Mouse (Mus musculus) cerebellum, postnatal 14 days (tissue): ENCODE measurements around the gene Net1.
A peak's percentile ranks its signal among the peaks of the same experiment; 100 is the strongest.
"Not testable (repeated sequence)": the region's sequence is repeated elsewhere in the genome, so short reads cannot be mapped to it uniquely, and the experiment has no call there.

Source experiments
- DNase-seq, 2 experiments: peaks; one replicate each; pipeline ENCODE4 v3.0.0; 2021; ENCODE audit warnings: mixed read lengths in 2 of 2

Gene Net1

DNA sequence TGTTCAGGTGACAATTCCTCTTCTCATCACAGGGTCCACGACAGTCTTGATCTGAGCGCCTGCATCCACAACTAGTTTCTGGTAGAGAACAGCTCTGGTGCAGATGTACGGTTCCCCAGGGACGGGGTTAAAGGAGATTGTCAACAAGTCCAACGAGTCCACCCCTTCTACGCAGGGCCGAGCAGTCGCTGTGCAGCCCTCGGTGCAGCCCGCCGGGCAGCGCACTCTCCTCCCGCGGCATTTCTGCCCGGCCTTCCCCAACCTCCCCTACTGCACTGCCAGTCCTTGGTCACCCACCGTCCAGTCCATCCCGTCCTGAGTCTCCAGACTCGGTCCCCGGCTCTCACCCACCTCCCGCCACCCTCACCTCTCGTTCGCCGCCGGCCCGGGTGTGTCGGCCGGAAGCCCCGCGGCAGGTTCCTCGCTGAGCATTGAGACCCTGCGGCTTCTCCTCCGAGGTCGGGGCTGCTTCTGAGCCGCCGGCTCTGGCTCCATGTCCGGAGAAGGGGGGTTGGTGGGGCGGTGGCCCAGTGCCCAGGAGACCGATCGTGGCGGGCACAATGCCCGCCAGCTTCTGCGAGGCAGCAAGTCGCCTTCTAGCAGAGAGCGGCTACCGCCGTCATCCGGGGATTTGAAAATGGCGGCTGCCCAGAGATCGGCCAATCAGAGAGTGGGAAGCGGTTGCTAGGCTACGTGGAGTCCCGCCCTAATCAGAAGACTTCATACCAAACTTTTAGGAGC, at the start of gene Net1, which contains the start of gene Tubal3:
Gene Net1, minus strand, starts transcription at position 650 of the 741 bp plus-strand sequence.
Gene Tubal3, plus strand, starts transcription at position 704 of the 741 bp plus-strand sequence.
- DNase-seq = peak; percentile 91 to 94

DNA sequence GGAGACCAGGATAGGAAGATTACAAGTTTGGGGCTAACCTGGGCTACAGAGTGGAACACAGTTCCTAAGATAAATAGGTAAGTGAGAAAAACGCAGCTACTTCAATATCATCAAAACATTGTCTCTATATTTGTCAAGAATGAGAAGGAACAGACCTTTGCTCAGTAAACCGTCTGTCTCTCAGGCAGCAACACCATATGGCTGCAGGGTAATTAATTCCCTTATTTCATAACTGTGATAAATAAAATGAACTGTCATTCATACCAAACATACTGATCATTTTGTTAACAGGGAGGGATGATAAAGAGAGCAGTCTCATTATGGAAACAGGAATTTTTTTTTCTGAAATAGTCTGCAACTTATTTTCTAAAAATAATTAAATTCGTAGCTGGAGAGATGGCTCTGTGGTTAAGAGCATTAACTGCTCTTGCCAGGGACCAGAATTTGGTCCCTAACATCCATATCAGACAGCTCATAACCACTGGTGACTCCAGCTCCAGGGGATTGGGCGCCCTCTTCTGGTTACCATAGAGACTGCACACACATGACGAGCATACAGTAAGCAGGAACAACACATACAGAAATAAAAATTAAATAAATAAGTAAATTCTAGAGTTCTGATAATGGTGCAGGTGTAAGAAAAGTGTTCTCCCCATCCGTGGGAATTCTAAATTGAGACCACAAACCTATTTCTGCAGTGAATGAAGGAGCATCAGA, 33.3 kb upstream of the Net1 start:
- no peak for DNase-seq

DNA sequence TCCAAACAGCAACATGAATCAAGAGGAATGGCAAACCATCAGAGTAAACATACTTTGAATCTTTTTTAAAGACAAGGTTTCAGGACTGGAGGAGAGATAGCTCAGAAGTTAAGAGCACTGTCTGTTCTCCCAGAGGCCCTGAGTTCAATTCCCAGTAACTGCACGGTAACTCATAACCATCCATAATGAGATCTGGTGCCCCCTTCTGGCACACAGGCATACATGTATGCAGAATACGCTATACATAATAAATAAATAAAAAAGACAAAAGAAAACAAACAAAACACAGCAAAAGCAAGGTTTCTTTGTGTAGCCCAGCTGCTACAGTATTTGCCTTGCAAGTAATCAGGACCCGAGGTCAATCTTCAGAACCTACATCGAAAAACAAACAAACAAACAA, 31.5 kb upstream of the Net1 start:
- DNase-seq = no peak

DNA sequence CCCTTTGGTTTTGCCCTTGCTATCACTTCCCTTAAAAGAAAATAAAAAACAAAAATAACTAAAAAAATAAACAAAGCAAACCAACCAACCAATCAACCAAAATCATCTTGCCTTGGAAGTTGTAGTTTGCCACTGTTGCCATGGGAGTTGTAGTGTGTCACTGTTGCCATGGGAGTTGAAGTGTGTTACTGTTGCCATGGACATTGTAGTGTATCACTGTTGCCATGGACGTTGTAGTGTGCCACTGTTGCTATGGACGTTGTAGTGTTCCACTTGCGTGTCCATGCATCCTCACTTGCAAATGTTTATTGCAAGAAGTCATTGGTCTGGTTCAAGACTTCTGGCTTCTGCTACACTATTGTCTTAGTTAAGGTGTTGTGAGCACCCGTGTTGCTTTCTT, 29.2 kb upstream of the Net1 start:
- no peak for DNase-seq

DNA sequence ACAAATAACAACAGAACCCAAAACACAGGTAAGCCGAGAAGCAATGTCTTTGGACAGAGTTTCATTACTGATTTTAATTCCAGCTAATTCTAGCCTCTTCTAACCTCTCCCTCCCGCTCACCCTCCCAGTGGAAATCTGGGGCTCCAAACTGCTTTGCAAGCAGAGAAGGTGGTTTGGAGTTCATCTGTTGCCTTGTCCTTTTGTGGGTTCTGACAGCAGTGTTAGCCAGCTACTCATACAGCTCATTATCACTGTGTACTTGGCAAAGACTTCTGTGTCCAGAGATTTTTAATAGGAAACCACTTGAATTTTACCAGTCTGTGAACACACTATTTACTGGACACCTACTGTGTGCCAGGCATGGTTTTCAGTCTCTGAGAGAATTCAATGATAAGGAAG, 27.2 kb upstream of the Net1 start, which contains the start of gene Ucn3:
Gene Ucn3, minus strand, starts transcription at position 101 of the 400 bp plus-strand sequence.
- no peak for DNase-seq

DNA sequence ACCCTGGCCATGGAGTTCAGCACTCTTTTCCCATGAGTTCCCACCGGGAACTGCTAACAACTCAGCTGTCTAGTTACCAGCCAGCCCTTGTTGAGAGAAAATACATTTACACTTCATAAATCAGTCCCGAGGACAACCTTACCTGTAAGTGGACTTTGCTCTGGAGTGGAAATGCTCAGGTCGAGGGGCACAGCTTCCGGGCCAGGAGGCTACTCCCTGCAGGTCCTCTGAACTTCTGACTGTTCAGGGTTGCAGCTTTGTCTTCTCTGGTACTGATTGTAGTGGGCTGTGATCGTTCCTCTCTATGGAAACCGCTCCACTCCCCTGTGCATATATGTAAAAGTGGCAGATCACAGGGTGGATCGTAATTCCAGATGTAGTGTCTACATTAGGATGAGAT, 26.7 kb upstream of the Net1 start:
- DNase-seq = no peak

DNA sequence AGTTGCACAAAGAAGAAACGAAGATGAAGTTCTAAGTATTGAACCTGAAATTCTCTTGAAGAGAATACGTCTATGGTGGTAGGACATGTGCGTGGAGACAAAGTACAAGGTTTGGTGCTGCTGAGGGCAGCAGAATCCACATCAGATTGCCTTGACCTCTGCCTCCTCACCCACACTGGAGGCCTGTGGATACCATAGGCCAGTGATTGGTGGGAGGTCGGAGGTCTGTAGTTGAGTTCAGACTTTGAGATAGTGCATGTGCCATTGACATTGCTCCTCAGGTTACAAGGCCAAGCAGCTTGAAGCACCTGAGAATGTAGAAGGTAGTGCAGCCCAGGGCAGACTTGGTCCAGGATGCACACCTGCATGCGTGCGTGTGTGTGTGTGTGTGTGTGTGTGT, 8.0 kb upstream of the Net1 start:
- no peak for DNase-seq

DNA sequence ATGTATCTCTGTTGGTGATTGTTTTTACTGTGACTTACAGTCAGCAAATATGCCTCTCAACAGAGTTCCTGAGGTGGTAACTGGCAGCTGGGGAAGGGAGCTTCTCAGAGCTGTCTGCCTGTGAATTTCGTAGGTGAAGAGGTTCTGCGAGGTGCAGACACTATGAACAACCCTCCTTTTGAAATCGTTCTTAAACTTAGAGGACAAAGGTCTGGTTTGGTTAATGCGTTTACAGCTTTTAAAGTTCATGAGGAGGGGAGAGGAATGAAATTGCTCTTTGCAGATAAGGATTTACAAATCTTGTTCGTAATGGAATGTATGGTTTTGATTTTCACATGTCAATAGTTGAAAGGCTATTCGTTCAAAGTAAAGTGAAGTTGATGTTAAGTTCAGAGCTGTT, 7.6 kb upstream of the Net1 start:
- DNase-seq = no peak

DNA sequence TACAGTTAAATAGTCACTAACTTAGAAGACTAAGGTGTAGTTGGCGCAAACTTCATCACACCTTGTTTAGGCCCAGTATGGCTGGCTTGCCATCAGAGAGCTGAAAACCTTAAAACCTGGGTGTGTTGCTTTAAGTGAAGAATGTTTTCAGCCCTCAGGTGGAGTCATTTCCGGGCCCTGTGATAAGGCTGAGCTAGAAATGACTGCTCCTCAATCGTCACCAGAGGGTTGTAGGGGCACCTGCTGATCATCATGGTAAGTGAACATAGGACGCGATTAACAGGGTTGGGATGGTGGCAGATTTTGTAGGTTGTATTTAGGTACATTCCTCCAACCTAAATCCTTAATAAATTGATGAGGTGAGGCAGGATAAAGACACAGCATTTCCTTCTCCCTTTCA, 6.5 kb upstream of the Net1 start:
- DNase-seq = no peak

DNA sequence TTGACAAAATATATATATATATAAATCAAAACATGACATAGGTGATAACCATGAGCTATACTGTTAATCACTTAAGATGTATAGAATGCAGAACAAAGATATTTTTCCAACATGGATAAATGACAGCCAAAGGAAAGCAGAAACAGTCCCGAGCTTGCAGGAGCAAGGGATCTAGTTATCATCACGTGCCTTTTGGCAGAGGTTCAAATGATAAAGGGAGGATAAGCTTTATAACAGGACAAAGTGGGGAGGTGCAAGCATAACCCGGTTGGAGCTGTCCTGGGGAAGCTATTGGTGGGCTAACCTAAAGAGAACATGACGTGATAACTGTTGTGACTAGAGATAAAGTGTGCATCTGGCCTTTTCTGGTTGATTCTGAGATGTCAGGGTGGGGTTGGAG, 4.5 kb downstream of the Net1 start:
- DNase-seq = no peak

DNA sequence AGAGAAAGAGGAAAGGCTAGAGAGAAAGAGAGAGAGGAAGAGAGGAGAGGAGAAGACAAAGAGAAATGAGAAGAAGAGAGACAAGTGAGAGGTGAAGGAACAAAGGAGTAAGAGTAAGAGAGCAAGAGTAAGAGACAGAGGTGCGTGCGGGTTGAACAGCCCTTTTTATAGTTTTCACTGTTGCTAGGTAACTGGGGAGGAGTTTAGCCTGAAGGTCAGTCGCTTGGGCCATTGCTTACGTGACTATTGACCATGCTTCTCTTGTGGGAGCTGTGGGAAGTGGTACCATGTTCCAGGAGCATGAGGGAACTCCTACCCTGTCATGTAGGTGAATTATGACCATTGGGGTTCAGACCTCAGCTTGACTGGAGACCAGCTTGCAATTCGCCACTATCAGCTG, 7.7 kb downstream of the Net1 start:
- no peak for DNase-seq

DNA sequence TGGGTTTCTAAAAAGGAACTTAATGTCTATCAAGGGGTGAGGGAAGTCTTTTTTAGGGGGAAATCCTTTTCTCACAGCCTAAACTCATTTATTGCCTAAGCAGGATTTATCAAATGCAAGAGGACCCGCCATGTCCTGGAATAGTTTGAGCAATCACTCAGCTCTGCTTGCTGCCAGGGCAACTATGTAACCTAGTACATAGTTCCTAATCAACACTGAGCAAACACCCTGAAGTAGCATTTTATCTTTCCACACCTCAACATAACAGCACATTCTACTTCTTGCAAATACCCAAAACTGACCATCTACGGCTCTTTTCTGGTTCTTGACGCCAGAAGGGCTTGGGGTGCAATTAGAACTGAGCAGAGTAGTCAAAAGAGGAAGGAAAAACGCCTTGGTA, 9.8 kb downstream of the Net1 start:
- DNase-seq = no peak

DNA sequence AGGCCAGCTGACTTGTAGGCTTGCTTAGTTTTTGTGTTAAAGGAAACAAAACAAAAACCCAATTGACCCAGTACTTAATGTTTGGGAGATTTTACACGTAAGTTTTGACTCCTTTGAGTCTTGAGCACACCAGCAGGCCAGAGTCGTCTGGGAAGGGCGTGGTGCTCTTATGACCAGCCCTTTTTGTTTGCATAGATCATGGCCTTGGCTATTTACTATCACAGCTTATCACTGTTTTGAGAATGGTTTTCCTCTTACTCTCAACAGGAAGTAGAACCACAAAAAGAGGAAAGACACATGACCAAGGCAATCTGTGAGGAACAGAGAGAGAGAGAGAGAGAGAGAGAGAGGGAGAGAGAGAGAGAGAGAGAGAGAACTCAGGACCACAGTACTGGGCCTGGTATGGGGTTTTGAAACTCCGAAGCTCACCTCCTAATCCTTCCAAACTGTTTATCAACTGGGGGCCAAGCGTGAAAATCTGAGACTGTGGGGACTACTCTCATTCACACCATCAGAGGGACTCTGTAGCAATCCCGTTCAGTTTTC, 10.8 kb downstream of the Net1 start:
- no peak for DNase-seq

DNA sequence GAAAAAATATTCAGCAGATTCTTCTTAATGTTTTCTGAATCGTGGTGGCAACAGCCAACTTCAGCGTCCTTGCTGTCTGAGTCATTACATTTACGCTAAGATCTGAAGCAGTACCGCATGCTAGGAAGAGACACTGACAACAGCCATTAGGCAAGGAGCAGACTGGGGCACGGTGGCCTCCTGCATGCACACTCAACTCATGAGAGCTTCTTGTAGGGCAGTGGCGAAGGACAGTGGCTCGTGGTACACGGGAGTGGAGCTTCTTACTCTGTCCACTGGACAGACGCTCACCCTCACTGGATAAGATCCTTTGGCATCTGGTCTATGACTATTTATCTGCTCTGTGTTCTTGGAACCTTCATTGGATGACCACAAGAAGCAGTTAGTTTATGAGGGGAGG, 18.7 kb downstream of the Net1 start:
- DNase-seq = no peak

DNA sequence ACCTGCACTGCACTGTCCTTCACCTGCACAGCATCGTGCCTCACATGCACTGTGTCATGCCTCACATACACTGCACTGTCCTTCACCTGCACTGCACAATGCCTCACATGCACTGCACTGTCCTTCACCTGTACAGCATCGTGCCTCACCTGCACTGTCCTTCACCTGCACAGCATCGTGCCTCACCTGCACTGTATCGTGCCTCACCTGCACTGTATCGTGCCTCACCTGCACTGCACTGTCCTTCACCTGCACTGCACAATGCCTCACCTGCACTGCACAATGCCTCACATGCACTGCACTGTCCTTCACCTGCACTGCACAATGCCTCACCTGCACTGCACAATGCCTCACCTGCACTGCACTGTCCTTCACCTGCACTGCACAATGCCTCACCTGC, 19.8 kb downstream of the Net1 start:
- DNase-seq = not testable (repeated sequence)

DNA sequence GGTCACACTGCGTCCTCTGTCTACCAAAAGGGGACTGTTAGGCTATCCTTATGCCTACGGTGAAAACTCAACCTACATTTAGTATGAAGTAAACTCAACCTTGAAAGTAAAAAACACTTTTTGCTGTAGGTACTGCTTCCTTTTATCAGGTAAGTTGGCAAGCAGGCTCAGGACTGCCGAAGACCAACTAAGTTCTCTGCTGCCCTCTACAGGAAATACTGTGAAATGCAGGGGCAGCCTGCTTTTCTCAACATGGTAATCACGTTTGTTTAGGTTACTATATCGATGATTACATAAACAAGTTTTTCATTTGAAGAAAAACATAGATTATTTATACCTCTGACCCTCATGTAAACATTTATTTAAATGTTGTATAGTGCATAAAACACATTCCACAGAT, 21.1 kb downstream of the Net1 start:
- peak; percentile 86 to 90 for DNase-seq

DNA sequence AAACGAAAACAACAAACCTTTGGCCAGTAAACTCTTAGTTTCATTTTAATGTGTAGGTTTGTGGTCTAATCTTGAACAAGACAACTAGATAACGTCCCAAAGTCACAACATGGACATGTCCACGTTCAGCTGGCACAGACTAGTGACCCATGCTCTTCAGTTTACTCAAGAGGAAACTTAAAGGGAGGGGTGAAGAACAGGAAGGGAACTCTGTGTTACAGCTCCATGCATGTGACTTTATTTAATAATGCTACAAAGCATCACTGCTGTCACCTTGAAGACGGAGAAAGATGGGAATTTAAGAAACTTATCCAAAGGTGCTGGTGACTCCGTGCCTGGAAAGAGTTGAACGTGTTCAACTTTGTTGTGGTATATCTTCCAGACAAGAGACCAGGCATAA, 22.0 kb downstream of the Net1 start:
- no peak for DNase-seq

DNA sequence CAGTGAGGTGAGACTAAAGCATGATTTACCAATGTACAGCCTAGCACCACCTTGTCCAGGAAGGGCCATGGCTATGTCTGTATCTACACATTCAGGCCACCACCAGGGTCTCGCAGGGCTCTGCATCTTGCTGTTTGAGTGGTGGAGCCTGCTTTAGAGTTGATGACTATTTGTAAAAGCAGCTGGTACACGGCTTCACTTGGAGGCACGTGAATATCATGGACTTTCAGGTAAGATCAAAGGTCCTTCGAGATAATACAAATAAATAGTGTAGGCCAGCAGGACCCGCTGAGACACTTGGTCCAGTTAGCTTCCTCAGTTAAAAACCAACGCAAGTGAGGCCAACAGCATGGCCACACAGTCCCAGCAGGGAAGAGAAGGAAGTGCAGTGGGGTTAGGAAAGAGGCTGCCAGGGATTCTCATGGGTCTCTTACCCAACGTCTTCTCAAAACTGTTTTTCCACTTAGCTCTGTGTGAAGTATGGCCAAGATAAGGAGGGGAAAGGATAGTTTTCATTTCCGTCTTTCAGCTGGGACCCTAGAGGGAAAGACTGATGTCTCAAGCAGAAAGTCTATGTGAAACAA, 22.5 kb downstream of the Net1 start:
- no peak for DNase-seq

DNA sequence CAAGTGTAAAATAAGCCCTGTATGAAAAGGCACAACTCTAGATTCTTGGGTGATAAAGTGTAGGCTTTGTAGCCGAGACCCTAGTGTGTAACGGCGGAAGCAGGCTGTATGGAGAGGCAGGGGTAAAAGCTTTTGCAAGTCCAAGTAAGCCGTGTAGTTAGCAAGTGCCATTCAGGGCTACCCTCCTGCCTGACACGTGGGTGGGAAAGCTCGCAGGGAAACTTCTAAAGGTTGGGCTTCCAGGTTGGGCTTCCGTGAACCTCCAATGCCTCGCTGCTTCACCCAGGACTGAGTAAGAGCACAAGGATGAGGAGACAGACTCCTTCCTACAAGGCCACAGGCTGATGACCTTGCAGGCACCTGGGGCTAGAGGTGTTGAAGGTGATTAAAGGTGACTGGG, 23.5 kb downstream of the Net1 start:
- no peak for DNase-seq

DNA sequence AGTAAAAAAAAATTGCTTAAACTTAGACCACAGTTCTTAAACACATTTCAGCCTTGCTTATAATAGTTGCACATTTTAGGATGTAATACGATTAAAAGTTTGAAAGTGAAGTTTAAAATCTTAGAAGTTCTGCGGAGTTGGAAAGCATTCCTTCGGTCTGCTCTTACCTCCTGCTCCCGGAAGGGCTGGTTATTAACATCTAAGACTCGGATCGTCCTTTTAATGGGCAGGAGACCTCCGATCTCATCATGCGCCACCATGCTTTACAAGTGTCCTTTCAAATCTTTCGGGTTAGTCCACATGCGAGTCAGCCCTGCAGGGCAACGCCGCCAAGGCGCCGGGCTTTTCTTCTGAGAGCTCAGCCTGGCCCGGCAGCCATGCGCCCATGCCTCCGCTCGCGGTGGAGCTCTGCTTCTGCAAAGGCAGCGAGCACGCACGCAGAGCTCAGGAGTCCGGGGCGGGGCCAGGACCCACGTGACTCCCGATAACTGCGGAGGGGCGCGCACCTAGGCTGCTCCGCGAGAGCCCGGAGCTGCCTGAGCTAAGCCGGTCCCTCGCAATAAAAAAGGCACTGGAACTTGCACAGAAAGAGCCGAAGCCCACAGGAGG, 24.8 kb downstream of the Net1 start:
- DNase-seq = peak; percentile 87 to 92

DNA sequence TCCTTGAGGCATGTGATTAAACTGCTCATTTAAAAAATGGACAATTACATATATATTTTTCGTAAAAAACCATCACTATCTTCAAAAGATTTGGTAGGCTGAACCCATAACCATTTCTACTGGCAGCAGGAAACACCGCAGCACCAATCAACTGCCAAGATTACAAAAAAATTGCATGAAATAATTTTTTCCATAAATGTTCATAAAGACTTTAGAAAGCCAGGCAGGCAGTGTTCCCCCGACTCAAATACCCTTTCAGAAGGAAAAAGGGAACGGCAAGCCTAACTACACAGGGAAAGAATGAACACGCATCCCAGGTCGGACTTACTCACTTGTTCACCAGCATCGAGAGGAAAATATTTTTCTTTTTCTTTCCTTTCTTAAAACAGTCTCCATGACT, 25.4 kb downstream of the Net1 start:
- peak in 1 of 2 experiments; percentile 3 for DNase-seq

DNA sequence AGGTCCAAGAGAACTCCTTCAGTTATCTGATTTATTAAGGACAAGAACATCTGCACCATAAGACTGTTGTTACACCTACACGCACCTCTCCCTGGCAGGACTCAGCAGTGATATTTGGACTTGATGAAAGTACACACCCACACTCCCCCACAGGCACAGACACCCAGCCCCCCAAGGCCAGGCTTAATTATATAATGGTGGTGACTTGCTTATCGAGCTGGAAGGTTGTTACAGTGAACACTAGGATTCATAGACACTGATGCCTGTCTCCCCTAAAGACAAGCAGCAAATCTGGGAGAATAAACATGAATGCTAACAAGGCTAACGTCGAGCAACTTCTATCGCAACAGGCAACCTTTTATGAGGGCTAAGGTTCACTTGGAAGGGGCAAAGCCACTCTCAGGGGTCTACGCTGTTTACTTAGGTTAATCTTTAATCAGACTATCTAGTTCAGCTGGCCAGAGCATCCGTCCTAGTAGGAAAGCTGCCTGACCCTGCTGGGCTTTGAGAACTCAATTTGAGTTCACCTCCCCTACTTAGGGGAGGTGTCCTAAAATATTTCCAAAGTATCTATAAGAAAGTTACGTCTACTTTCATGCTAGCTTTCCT, 26.4 kb downstream of the Net1 start:
- no peak for DNase-seq

DNA sequence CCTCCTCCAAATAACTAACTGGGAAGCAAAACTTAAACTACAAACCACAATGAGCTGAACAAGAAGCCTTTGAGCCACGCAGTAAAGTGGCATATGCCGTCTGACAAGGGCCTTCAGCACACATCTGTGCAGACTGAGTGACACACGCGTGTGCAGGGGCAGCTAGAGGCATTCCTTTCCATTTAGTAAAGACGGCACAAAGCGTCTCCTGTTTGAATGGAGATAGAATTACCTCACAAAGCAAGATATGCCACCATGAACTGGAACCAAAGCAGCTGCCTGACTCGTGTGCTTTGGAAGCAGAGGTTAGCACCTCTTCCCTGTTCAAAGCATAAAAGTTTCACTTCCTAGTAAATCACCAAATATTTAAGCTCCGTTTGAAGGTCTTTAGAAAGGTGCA, 28.0 kb downstream of the Net1 start:
- no peak for DNase-seq
